Mouse (Mus musculus) adrenal gland, adult 2 months (tissue): ENCODE results near the gene Trim42. TPM values are rescaled to one million over a fixed set of nuclear protein-coding genes. Genes with fewer than 3 reads are reported as not detected.

Experiments used
- DNase-seq: peaks from one replicate; pipeline ENCODE4 v3.0.0; 2021
- long read RNA-seq: library from polyadenylated mRNA; stranded (forward); transcript quantifications from one replicate; pipeline ENCODE4 v2.0.0, GENCODE M21; 2021
- polyA plus RNA-seq: library from polyadenylated mRNA; depleted of rRNA; stranded (reverse); fragments of >200 nt; gene quantifications from 2 replicates; pipeline ENCODE4 v1.2.3, GENCODE M21; 2012; rRNA removed
- total RNA-seq, 2 experiments: library from RNA; stranded (reverse); gene quantifications; 2 replicates each; pipeline ENCODE4 v1.2.3; 2021

Trim42 gene
- total RNA-seq = not detected
- not detected in 2 replicates for polyA plus RNA-seq
- long read RNA-seq = 0 reads

DNA sequence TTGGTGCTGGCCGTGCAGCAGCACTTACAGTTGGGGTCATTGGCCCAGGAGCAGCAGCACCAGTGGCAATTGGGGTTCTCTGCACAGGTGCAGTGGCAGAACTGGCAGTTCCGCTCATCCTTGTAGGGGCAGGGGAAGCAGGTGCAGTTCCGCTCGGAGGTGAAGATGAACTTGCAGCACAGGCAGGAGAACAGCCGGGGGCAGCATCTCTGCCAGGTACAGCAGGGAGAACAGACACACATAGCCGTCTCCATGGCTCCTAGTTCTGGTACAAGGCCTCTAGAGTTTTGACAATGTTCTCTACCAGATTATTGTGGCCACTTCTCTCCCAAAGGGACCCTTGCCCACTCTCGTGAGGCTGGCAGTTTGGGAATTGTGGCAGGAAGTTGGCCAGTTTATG is at the start of gene Trim42:
Gene Trim42 (minus strand): TSS at position 368 of the 400 bp plus-strand sequence.
- no peak for DNase-seq

DNA sequence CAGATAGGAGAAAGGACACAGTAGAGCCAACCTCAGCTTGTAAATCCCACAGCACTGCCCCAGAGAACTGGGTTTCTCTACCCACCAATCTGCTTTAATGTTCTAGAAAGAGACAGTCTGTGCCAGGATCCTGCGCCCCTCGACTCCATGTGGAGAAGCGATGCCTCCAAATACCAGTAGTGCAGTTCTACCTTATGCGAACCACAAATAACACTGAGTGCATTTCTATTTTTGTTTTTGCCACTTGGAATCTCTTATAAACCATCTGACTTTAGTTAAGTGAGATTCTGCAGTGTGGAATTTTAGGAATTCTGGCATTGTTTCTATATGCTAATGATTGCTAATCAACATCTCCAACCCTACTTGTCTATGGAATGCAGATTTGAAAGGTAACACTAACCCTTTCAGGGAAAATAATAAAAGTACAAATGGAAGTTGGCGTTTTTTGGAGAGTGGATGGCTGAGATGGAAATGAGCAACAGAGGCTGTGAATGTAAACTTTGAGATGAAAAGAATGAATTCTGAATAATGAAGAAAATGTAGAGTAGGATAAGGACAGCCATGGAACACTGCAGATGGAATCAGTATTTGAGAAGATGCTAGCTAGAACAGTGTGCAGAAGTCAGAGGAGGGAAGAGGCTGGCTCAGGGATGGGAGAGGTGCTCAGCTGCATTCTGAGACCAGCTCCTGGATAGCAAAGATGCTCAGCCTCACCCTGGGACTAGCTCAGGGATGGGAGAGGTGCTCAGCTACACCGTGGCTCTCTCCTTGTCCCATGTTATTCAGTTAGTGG is 45.3 kb upstream of the Trim42 start:
- DNase-seq = no peak

DNA sequence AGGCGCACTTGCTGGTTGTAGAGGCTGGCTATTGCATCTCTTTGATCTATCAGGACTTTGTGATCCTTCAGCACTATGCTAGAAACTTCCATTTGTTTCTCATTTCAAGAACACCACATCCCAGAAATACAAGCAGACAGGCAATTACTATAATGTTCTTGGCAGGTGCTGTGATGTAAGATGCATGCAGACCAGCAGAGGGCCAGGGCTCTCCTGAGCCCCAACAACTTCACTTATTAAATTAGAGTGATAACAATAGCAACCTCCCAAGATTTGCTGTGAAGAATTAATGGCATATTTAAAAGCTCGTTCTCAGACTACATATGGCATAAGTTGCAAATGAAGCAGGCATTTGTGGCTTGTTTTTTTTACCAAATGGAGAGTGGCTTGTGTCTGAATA is 38.4 kb upstream of the Trim42 start:
- no peak for DNase-seq

DNA sequence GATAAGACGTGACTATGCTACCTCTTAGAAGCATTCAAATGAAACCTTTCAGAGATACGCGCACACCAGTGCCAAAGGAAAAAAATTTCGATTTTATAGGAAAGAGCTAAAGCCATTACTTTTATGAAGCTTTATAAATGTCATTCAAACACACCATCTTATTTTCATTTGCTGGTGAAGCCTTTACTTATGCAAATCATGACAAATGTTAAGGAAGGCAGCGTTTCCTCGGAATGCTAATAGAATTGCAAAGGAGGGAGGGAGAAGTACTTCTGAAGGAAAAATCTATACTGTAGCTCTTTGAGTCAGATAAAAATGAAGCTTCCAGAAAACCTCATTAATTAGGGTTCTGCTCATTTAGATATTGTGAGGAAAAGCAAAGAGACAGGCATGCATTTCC is 13.3 kb downstream of the Trim42 start:
- DNase-seq = no peak

DNA sequence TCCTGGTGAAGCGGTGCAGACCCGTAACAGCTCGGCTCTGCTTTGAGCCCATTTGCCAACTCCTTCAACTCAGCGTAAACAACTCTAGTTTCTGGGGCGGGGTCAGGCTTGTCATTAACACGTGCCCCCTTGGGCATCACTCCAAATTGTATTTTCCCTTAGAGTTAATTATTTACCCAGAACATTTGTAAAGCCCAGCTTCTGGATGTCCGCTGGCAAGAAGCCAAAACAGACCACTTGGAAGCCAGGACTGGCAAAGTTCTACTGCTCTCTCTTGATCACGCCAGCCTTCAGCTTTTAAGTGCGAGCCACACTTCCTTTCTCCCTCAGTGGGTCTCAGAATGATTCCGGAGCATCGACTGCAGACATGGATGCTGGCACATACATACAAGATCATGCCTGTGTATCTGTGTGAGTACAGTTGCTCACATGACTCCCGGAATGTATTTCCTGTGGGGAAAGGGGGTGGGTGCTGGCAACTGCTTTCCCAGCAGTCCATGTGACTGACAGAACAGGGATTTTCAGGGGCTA is 24.9 kb downstream of the Trim42 start:
- no peak for DNase-seq

DNA sequence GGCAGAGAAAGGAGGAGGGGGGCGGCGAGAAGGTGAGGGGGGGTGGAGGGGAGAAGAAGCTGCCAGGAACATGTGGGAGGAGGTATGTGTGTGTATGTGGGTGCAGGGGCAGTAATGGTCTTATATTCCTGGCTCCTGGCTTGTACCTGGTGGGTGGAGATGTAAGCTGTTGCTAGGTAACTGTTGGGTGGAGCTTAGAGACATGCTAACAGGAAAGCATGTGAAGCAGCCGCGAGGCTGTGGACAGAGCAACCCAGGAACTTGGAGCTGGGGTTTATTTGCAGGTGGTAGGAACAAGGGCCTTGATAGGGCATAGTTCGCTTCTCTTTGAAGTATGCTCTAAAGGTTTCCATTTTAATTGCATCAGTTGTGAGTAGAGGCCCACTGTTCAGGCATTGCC is 28.0 kb downstream of the Trim42 start:
- no peak for DNase-seq

DNA sequence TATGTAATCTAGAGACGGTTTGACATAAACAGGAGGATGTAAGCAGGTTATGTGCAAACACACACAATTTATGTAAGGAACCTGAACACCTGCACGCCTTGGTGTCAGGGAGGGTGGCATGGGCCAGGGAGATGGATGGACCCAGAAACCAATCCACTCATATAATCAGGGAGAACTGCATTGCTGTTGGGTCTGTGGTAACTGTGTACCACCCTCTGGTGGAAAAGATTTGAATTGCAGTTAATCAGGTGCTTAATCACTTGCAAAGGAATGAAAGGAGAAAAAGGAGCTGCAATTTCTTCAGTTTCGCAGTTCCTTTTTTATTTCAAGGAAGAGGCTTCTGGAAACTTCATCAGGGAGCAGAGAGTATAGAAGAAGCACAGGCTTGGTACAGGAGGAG is 46.9 kb downstream of the Trim42 start:
- peak; percentile 15 for DNase-seq

DNA sequence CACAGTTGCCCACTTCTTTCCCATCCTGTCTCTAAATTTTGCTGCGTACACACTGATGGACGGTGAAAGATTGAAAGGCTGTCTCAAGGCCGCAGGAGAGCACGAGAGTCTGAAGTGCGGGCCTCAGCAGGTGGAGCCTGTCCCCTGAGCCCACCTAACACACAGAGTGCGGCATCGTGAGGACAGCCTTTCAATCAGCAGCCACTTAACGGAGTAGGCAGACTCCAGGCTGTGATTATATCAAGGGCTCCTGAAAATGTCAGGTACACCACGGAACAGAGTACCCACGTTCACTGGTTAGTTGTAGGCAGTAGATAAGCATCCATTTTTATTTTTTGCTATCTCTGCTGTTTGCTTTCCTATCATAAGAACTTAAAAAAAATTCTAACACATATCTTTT is 47.6 kb downstream of the Trim42 start:
- no peak for DNase-seq

DNA sequence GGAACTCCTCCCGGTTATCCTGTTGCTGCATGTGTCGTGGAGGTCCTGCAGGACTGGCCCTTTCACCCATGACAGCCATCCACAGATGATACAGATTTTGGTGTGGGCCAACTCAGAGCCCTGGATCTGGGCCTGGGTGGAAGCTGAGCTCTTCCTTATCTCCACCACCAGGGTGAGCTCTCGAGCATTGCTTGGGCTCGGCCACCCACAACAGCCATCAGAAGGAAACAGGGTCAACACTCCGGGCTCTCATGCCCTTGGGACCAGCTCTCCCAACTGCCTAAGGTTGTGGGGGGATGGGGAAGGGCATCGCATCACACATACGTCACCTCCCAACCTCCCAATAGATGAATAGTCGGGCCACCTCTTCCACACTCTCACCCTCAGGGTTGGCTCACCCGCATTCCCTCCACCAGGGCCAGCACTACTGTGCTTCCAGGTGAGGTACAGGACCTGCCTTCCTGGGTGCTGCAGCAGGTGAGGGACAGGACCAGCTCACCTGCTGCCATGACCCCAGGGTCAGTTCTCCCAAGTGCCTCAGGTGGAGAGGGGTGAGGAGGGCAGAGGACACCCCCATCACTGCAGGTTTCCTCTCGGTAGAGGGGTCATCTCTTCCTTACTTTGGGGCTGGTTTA is 54.2 kb downstream of the Trim42 start:
- peak; percentile 14 for DNase-seq

DNA sequence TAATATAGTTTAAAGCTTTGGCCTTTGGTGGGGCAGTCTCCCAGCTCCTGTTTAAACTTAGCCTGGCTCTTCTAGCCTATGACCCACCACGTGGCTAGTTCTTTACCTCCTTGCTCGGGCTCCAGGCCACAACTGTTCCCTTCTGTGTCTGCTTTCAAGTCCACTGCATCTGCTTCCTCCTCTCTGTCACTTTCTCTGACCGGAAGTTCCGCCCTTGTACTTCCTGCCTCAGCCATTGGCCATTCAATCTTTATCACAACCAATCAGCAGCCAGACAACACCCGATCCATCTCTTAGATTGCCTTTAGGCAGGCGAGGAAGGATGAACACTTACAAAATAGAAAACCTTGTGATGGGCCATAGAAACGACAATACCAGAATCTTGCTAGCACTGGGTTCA is 58.1 kb downstream of the Trim42 start:
- DNase-seq = no peak

DNA sequence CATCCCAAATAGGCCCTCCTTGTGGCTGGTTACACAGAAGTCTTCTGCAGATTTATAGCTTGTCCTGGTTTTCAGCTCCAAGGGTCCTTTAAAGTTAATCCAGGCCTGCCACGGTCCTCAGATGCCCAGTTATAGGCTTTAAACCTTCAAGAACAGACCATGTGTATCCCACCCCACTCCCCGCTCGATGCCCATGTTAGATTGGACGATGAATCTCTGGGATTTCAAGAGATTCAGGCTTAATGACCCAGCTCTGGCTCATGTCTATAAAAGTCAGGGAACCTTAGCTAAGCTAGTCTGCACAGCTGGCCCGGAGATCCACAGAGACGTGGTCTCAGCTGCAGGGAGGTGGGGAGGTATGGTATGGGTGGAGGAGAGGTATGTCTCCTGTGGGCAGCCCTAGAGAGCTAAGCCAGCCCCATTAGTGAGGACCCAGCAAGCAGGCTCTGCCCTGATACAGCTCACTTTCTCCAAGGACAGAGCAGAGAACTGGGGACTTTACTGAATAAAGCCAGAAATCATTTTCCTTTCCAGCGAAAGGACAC is 60.2 kb downstream of the Trim42 start:
- DNase-seq = no peak

DNA sequence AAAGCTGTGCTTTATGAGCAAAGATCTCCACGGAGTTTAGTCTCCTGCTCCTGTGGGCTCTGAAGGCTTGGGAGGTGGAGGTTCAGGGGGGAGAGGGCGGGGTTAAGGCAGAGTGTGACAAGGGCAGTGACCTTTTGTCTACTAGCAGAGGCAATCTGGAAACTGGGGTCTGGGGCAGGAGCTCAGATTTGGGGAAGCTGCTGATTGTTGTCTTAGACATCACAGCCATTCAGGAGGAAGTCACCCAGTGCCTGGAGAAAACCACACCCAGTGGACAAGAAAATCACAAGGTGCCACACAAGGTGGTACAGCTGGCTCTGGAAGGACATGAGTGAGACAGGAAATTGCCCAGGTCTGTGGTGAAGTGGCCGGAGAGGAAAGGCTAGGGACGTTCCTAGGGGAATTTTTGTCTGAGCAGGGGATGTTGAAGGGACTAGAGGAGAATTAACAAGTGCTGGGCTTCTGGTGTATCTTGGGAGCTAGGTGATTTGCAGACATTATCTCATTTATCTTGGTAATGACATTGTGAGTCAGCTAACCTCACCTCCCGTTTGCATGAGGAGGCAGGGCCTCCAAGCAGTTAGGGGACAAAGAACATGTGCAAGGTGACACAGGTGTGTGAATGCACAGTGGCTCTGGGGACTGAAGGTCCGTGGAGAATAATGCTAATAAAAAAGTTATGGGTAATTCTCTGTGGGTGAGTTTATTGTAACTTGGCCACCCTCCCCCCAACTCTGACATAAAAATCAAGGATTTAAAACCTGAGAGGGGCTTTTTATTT is 61.9 kb downstream of the Trim42 start:
- no peak for DNase-seq
